Mouse (Mus musculus) splenic B cell, adult 2 months (primary cell): ENCODE results near the gene Pdhx.

ENCODE experiments used
- DNase-seq: peaks from one replicate; pipeline ENCODE4 v3.0.0-alpha.2; 2011; ENCODE audit warnings: low read depth, low spot score
- H3K27me3 ChIP-seq: 2 replicates; pipeline ENCODE4 v1.6.1; 2012; ENCODE audit warnings: mild to moderate bottlenecking, low read length, moderate library complexity, mixed read lengths; ENCODE audit not compliant: control insufficient read depth, poor library complexity, insufficient read depth, severe bottlenecking
- H3K36me3 ChIP-seq: 2 replicates; pipeline ENCODE4 v1.6.1; 2012; ENCODE audit warnings: mild to moderate bottlenecking, low read length, moderate library complexity, mixed read lengths; ENCODE audit not compliant: control insufficient read depth, poor library complexity, insufficient read depth, severe bottlenecking

Pdhx gene

GRCm38 (mm10) chr2:103073219-103073982, at the start of gene Pdhx, which contains the start of gene Apip:
Pdhx (minus strand) TSS chr2:103073513.
Apip (plus strand) TSS chr2:103073675.
- H3K36me3 ChIP-seq: no peaks in the 10 kb centered on the region

GRCm38 (mm10) chr2:103119197-103119854, 46.0 kb upstream of the Pdhx start:
- H3K27me3 ChIP-seq: no peaks in the 10 kb centered on the region
- no peaks in the 10 kb centered on the region for H3K36me3 ChIP-seq
- no peak for DNase-seq

More at GRCm38 (mm10) chr2:103073219-103073982, at the start of gene Pdhx, which contains the start of gene Apip:
- peak; percentile 99 for DNase-seq
- H3K27me3 ChIP-seq: no peaks in the 10 kb centered on the region

GRCm38 (mm10) chr2:103118324-103119196, 45.2 kb upstream of the Pdhx start:
- DNase-seq: no peak
- H3K27me3 ChIP-seq: no peaks in the 10 kb centered on the region
- no peaks in the 10 kb centered on the region for H3K36me3 ChIP-seq

- H3K27me3 ChIP-seq: no peaks in the 10 kb centered on the region
- H3K36me3 ChIP-seq: no peaks in the 10 kb centered on the region
- DNase-seq: no peak
Measured at GRCm38 (mm10) chr2:103117212-103117611, 43.9 kb upstream of the Pdhx start.

GRCm38 (mm10) chr2:103111669-103112068, 38.4 kb upstream of the Pdhx start:
- H3K27me3 ChIP-seq: no peaks in the 10 kb centered on the region
- DNase-seq: no peak
- no peaks in the 10 kb centered on the region for H3K36me3 ChIP-seq

GRCm38 (mm10) chr2:103106172-103106571, 32.9 kb upstream of the Pdhx start:
- no peaks in the 10 kb centered on the region for H3K36me3 ChIP-seq
- H3K27me3 ChIP-seq: no peaks in the 10 kb centered on the region
- DNase-seq: no peak

GRCm38 (mm10) chr2:103102595-103102994, 29.3 kb upstream of the Pdhx start:
- Histone ChIP-seq H3K36me3 (no peaks in the 10 kb centered on the region), H3K27me3 (no peaks in the 10 kb centered on the region)
- no peak for DNase-seq

GRCm38 (mm10) chr2:103089521-103089920, 16.2 kb upstream of the Pdhx start:
- Histone ChIP-seq H3K36me3 (peaks cover 7% of the 10 kb centered on the region), H3K27me3 (no peaks in the 10 kb centered on the region)
- DNase-seq: no peak

GRCm38 (mm10) chr2:103088099-103088498, 14.8 kb upstream of the Pdhx start:
- DNase-seq: peak; percentile 12
- Histone ChIP-seq H3K36me3 (peaks cover 5% of the 10 kb centered on the region), H3K27me3 (no peaks in the 10 kb centered on the region)

- peak; percentile 63 for DNase-seq
- H3K27me3 ChIP-seq: no peaks in the 10 kb centered on the region
- peaks cover 2% of the 10 kb centered on the region for H3K36me3 ChIP-seq
Measured at GRCm38 (mm10) chr2:103086432-103086831, 13.1 kb upstream of the Pdhx start.

- Histone ChIP-seq H3K27me3 (no peaks in the 10 kb centered on the region), H3K36me3 (peaks cover 2% of the 10 kb centered on the region)
- no peak for DNase-seq
Measured at GRCm38 (mm10) chr2:103085633-103086032, 12.3 kb upstream of the Pdhx start.

GRCm38 (mm10) chr2:103084451-103084850, 11.1 kb upstream of the Pdhx start:
- Histone ChIP-seq H3K36me3 (peaks cover 1% of the 10 kb centered on the region), H3K27me3 (no peaks in the 10 kb centered on the region)
- peak; percentile 49 for DNase-seq

GRCm38 (mm10) chr2:103082853-103083252, 9.5 kb upstream of the Pdhx start:
- no peak for DNase-seq
- H3K36me3 ChIP-seq: no peaks in the 10 kb centered on the region; the same call in 1 of the 2 replicates
- H3K27me3 ChIP-seq: no peaks in the 10 kb centered on the region

GRCm38 (mm10) chr2:103081706-103082105, 8.4 kb upstream of the Pdhx start:
- DNase-seq: no peak
- H3K36me3 ChIP-seq: no peaks in the 10 kb centered on the region; the same call in 1 of the 2 replicates
- no peaks in the 10 kb centered on the region for H3K27me3 ChIP-seq
